Mouse (Mus musculus): ENCODE results near the gene Syt12.

Syt12 gene

GRCm38 (mm10) chr19:4447445-4447844 is 29.8 kb downstream of the Syt12 start:
- DNase-seq (ENCODE audit: low spot score in 2 of 2) = no peak

DNA sequence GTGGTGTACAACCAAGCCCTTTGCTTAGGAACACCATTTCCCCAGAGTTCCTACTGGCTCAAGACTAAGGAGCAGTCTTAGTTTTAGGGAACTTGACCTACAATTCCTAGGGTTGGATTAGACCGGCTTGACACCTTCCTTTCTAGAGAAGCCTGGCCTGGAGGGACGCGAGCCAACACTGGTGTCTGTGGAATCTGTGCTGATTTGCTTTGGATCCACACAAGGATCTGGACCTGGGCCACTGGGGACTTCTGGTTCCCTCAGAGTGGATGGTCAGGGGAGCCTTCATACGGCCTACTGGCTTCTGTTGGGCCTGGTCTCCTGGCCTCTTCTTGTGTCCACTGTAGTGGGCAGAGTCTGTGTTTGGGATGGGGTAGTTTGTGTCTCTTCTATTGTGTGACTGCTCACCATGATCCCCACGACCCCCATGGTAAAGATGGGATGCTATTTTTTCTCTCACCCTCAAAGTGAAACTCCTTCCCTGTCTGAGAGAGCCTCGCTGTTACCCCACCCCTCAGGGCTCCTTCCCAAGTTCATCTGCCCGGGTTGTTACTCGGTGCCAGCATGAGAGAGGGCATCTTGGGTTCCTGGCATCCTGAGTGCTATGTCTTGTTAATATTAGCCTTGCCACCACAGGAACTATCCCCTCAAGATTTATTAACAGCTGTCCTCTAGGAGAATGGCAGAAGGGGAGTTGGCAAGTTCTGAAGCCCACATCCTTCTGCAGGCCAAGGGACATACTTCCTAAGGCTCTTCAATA is 30.4 kb downstream of the Syt12 start:
- DNase-seq (ENCODE audit: low spot score in 2 of 2) = no peak

DNA sequence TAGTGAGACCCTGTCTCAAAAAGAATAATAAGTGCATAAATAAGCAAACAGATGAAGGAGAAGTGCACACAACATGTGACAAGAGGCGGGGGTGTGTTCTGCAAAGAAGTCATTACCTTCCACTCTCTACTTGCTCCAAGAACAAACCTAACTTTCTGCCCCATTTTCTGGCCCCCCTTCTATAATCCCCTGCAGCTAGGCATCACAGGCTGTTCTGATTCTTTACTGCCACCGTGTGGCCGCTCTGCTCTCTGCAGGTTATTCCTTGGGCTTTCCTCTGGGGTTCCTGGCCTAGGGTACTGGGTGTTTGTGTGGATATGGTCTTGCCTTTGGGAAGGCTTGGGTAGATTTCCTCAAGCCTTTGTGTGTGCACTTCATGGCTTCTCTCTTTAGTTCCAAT is 34.8 kb downstream of the Syt12 start:
- peak; percentile 71 to 79 for DNase-seq (ENCODE audit: low spot score in 2 of 2)

GRCm38 (mm10) chr19:4441621-4442161 is 35.6 kb downstream of the Syt12 start:
- DNase-seq (ENCODE audit: low spot score in 2 of 2) = no peak

DNA sequence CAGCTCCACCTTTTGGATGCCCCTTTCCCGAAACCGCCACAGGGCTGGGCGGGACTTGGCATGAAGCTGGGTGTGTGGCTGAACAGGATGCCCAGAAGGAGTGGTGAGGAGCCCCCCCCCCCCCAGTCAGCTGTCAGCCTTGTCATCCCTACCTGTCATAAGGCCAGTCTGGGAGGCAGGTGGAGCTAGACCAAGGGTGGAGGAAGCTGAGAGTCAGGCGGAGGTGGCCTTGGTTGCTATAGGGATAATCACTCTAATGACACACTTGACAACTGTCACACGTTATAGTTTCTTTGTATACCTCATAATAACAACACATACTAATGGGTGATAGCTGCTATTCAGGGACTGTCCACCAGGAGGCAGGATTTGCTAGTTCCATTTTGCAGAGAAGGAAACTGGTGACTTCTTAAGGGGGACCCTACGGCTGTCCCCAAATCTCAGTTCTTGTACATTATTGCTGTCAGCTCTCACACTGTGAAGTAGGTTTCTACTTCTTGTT is 36.1 kb downstream of the Syt12 start:
- peak; percentile 24 to 41 for DNase-seq (ENCODE audit: low spot score in 2 of 2)

DNA sequence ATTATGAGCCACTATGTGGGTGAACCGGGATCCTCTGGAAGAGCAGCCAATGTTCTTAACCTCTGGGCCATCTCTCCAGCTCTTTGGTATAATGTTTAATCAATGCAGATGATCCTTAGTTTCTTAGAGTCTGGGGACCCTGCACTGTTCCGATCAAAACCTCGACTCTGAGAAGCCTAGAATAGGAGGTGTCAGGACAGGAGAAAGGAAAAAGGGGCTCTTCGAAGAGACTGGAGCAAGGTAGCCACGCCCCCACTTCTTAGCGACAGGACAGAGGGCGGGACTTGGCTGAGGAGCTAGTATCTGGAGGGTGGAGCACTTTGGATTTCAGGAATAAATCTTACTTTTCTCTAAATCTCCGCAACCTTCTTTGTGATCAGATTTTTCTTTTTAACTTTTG is 37.0 kb downstream of the Syt12 start:
- DNase-seq (ENCODE audit: low spot score in 2 of 2) = no peak

DNA sequence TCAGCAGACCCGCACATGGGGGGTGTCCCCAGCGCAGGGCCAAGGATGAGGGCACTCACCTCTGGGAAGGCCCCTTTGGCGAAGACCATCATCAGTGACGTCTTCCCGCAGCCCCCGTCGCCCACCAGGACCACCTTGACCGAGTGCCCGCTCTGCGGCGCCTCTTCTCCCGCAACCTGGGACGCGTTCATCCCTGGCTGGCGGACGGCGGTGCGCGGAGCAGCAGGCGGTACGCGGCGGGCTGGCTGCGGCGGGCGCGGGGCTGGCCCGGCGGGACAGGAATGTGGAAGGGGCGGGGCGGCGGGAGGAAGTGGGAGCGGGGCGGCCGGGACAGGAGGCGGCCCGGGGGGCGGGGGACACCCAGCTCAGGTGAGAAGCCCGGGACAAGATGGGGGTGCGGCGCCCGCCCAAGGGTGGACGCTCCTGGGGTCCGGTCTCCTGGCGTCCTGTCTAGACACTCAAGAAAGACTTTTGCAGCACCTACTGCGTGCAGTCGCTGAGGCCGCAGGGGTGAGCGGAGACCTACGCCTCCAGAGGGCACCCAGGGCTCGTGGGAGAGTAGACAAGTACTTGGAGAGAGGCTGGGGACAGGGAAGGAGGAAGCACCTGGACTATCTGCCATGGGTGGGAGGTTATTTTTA is 38.0 kb downstream of the Syt12 start, which contains the start of gene Rhod:
Gene Rhod, minus strand, starts transcription at position 272 of the 641 bp plus-strand sequence.
- DNase-seq (ENCODE audit: low spot score in 2 of 2) = no peak

- no peak for DNase-seq (ENCODE audit: low spot score in 2 of 2)
These were observed 38.5 kb downstream of the Syt12 start for GRCm38 (mm10) chr19:4438791-4439160.

GRCm38 (mm10) chr19:4437886-4438285 is 39.4 kb downstream of the Syt12 start:
- no peak for DNase-seq (ENCODE audit: low spot score in 2 of 2)

DNA sequence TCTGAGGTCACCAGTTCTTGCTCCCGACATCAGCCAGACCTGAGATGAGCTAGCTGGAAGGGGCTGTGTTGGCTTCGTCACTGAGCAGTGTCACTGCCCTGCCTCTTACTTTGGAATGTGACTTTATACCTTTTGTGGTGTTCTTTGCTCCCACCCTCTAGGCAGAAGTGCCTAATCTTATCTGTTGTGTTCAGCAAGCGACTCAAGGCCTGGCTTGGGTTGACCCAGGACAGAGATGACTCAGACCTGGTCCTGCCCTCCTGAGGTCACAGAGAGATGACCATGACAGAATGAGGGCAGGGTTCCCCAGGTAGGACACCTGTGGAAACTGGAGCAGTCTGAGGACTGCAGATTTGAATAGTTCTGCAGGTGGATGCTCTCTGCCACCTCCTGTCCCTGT is 41.0 kb downstream of the Syt12 start:
- no peak for DNase-seq (ENCODE audit: low spot score in 2 of 2)

DNA sequence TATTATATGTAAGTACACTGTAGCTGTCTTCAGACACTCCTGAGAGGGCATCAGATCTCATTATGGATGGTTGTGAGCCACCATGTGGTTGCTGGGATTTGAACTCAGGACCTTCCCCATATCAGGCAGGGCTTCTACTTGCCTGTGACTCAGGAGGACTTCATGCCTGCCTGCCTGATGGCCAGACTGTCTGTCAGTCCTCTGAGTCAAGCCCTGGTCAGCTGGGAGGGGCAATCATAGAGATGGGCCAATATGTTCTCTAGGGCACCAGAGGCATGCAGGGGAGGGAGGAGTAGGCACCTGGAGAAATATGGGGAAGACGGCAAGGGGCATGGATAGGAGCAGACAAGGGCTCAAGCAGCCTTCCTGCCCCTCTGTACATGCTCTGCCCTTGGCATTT is 42.2 kb downstream of the Syt12 start:
- DNase-seq (ENCODE audit: low spot score in 2 of 2) = no peak

- no peak for DNase-seq (ENCODE audit: low spot score in 2 of 2)
These were observed 43.5 kb downstream of the Syt12 start for GRCm38 (mm10) chr19:4433756-4434155.

DNA sequence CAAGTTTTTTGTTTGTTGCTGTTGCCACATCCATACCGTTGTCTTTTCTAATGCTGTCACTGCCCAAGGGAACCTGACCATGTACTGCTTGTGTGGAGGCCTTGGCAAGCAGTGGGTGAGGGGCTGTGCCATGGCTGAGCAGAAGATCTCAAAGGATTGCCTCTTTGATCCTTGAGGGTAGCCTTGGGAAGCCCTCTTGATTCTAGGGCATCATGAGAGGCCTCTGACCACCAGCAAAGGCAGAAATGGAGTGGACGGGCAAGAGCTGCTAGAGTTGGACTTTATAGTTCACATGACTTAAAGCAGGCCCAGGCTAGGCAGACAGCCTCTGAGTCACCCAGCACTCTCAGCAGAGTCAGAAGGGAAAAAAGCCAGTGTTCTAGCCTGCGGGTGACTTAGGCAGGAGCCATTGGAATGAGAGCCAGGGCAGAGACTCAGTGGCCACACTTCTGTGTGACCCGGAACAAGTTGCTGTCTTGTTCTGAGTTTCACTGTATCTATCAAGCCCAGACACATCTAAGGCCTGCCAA is 47.1 kb downstream of the Syt12 start:
- DNase-seq (ENCODE audit: low spot score in 2 of 2) = no peak

DNA sequence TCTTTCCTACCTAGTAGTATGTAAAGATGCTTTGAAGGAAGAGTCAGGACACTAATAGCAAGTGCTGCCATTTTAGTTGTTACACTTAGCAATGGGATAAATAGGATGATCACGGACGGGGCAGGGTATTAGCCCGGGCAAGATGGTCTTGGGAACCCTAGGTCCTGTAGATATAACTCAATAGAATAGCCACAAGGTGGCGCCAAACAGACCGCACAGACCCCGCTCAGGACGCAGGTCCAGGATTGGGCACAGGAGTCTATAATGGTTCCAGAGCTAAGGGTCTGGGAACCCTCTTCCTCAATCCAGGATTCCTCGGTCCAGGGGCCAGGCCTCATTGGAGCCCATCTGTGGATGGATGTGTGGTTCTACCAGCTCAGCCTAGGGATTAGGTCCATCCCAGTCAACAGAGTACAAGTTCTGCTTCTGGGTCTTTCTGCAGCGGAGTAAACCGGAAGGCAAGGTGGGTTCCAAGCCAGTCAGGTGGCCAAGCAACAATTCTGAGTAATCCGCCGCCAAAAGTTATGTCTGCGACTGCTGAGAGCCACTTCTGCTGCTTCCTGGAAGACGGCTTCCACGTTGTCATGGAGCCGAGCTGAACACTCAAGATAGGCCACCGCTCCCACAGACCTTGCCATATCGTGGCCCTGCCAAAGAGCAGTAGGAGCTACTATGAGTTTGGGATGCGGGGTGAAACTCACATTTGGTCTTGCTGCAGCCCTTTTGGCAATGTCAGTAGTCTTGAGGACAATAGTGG is 51.5 kb downstream of the Syt12 start:
- no peak for DNase-seq (ENCODE audit: low spot score in 2 of 2)

DNA sequence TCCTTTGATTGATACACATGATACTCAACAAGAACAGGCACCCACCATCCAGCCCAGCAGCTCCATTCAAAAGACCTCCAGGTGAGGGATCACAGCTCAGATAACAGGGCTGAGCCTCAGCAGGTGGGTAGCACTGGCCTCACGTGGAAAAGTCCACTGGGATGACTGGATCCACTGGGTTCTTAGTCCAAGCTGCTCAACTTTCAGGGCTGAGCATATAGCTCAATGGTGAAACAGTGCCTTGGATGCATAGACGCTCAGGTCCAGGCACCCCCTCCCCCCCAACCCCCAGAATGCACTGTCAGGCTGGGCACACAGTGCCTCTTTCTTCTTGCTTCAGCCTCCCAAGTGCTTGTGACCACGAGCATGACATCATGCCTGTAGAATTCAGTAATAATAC is 54.2 kb downstream of the Syt12 start:
- no peak for DNase-seq (ENCODE audit: low spot score in 2 of 2)

GRCm38 (mm10) chr19:4422581-4422980 is 54.7 kb downstream of the Syt12 start:
- no peak for DNase-seq (ENCODE audit: low spot score in 2 of 2)

GRCm38 (mm10) chr19:4420153-4420910 is 56.9 kb downstream of the Syt12 start:
- DNase-seq (ENCODE audit: low spot score in 2 of 2) = no peak

GRCm38 (mm10) chr19:4419711-4420110 is 57.5 kb downstream of the Syt12 start:
- DNase-seq (ENCODE audit: low spot score in 2 of 2) = no peak

DNA sequence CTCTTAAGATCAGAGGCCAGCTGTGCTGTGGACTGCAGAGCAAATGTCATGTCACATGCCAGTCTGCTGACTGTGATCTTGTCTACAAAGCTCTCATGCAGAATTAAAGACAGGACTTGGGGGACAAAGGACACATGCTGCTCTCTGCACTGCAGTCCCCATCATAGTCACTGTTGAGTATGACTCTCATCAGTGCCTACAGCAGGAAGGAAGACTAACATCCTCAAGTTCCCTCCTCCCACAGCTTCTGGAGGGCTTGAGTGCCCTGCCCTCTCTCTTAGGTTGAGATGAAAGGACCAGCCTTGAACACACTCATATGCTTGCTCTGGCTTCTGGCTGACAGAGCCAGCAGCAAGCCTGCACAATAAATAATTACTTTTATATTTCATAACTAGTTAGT is 59.5 kb downstream of the Syt12 start:
- DNase-seq (ENCODE audit: low spot score in 2 of 2) = no peak

DNA sequence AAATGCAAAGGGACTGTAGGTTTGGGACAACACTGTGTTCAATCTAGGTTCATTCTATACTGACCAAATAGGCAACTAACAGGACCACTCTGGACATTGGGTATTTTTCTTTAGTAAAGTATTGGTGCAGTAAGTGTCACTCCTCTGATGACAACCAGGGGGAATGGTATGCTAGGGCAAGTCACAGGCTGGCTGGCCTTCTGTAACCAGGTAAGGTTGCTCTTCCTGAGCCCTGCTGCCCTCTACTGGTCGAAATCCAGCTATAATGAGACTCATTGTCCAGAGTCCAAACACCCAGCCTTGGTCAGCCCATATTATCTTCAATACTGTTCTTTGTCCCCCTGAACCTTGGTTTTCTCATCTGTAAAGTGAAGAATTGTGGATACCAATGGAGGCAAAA is 60.1 kb downstream of the Syt12 start:
- peak in 1 of 2 experiments; percentile 32 for DNase-seq (ENCODE audit: low spot score in 2 of 2)

- no peak for DNase-seq (ENCODE audit: low spot score in 2 of 2)
These were observed 62.6 kb downstream of the Syt12 start for GRCm38 (mm10) chr19:4414631-4415030.
